Mouse (Mus musculus) thymus, postnatal 25 days (tissue): Measurements from ENCODE around the gene Hcn1.

Experiments used
- DNase-seq: peaks from one replicate; pipeline ENCODE4 v3.0.0; 2022

Gene Hcn1

GRCm38 (mm10) chr13:118035598-118035997, 433.5 kb downstream of the Hcn1 start:
- DNase-seq, result no peak
